Mouse (Mus musculus) midbrain, embryonic 10.5 days (tissue): Measurements from ENCODE around the gene Hpse2. TPM values are rescaled to one million over a fixed set of nuclear protein-coding genes. Genes with fewer than 3 reads are reported as not detected.
"Not testable (repeated sequence)": the region's sequence is repeated elsewhere in the genome, so short reads cannot be mapped to it uniquely, and the experiment has no call there.

ENCODE experiments used
- DNase-seq: peaks from one replicate; pipeline ENCODE4 v3.0.0-alpha.2; 2017; ENCODE audit warnings: low spot score
- H3K27ac ChIP-seq: fragments of 300-500 bp; sonication (generic); replicated peaks from 2 replicates; pipeline ENCODE4 v1.5.1; 2016; ENCODE audit warnings: mild to moderate bottlenecking
- H3K27me3 ChIP-seq: fragments of 300-500 bp; sonication (generic); 2 replicates; pipeline ENCODE4 v1.6.1; 2016; ENCODE audit warnings: low read depth, mild to moderate bottlenecking; ENCODE audit not compliant: poor library complexity, severe bottlenecking
- H3K36me3 ChIP-seq: fragments of 300-500 bp; sonication (generic); 2 replicates; pipeline ENCODE4 v1.6.1; 2016; ENCODE audit warnings: mild to moderate bottlenecking, moderate library complexity
- H3K4me1 ChIP-seq: fragments of 300-500 bp; sonication (generic); 2 replicates; pipeline ENCODE4 v1.6.1; 2016
- H3K4me3 ChIP-seq: fragments of 300-500 bp; sonication (generic); 2 replicates; pipeline ENCODE4 v1.5.1; 2016; ENCODE audit warnings: mild to moderate bottlenecking, moderate library complexity
- H3K9me3 ChIP-seq: fragments of 300-500 bp; sonication (generic); replicated peaks from 2 replicates; pipeline ENCODE4 v1.6.1; 2016; ENCODE audit warnings: mild to moderate bottlenecking
- WGBS: fragments of 180-500 bp; shearing (Covaris S2); methylation state at CpG from one replicate; pipeline ENCODE4 v1.1.7; 2016; 5-methylcytosine and 5-hydroxymethylcytosine counted together
- polyA plus RNA-seq: library from polyadenylated mRNA; unstranded; fragments of >200 nt; fragmentation: Nextera tagmentation; extraction: Ambion mirVana; gene quantifications from 2 replicates; pipeline ENCODE4 v1.2.1, GENCODE M21; 2016

The Hpse2 gene
- polyA plus RNA-seq, 1 experiment from 2014 or later, result 0.39 TPM

DNA sequence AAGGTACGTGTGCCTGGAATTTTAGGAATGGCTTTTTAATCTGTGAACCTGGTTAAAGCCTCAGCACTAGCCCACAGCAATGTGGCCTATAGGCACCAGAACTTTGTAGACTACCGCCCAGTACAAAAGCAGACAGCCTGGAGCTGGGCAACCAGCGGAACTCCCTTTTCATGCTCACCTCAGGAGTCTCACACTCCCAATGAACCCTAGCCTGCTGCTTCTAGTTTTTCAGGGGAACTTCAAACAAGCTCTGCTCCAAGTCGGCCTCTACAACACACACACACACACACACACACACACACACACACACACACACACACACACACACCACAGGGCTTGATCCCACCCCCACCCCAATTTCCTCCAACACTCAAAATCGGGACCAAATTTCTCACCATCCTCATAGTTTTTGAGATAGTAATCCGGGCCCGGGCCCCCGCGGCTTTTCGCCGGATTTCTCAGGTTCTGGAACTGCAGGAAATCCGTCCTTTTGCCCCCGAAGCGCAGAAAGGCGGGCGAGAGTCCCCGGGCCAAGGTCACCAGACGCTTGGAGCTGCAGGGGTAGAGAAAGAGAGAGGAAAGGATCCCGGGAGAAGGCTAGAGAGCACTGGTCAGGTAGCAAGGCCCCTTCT lies 3.7 kb downstream of the Hpse2 start:
- DNase-seq, result peak; percentile 56
- under 1% methylated on average over 19 of the region's 19 CpGs for WGBS
- no peaks in the 10 kb centered on the region for H3K36me3 ChIP-seq
- H3K27ac ChIP-seq, result no peak overlapping the region; the same call in 1 of the 2 replicates
- peak overlapping the region; percentile 50 for H3K4me3 ChIP-seq
- peaks cover 46% of the 10 kb centered on the region for H3K4me1 ChIP-seq
- H3K9me3 ChIP-seq, result no peaks in the 10 kb centered on the region
- H3K27me3 ChIP-seq, result peaks cover 85% of the 10 kb centered on the region

DNA sequence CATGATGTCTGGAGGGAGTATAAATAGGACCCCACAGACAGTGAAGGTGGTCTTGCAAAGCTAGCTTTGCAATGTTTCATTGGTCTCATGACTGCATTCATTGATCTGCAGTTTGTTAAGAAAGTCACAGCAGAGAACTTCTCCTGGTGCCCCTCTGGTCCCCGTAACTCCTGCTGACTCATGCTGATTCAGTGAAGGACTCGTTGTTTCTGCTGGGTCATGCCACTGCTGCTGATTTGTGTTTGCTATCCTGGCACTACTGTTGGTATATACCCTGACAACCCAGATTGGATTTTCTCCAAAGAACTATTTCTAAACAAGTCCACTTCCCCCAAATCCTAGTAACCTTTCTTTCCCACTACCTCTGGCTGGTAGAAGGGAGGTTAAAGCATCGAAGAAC lies 29.3 kb downstream of the Hpse2 start:
- no peak overlapping the region for H3K4me3 ChIP-seq
- no peak for DNase-seq
- H3K9me3 ChIP-seq, result no peaks in the 10 kb centered on the region
- no peaks in the 10 kb centered on the region for H3K36me3 ChIP-seq
- 89% methylated on average over 3 of the region's 3 CpGs for WGBS
- H3K27me3 ChIP-seq, result no peaks in the 10 kb centered on the region
- H3K4me1 ChIP-seq, result no peaks in the 10 kb centered on the region
- no peak overlapping the region for H3K27ac ChIP-seq

DNA sequence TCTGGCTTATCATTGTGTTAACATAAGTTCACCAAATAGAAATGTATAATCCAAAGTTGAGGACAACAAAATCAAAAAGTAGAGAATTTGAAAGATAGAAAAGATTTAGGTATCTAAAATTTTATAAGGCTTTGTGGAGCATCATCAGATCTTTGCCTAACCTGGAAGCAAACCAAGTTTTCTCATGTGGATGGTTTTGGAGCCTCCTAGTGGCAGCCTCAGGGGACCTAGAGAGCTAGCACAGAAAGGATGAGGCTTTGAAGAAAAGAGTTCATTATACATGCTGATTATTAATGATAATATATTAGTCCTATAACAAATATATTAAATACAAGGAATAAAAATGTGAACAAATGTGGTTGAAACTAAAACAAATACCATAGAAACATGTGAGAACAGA lies 77.0 kb downstream of the Hpse2 start:
- DNase-seq, result peak; percentile 13
- no peaks in the 10 kb centered on the region for H3K27me3 ChIP-seq

DNA sequence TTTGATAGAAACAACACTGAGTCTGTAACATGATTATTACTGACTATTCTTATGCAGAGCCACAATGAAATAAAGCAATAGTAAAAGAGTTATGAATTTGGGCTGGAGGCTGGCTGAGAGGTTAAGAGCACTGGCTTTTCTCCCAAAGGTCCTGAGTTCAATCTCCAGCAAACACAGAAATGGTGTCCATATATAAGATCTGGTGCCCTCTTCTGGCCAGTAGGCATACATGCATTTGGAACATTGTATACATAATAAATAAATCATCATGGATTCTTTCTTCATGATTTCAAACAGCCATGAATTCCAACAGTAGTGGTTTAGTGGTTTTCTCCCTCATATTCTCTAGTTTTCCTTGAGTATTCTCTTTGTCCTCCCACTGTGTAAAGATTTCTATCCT lies 81.4 kb downstream of the Hpse2 start:
- no peak overlapping the region for H3K4me3 ChIP-seq
- no peaks in the 10 kb centered on the region for H3K36me3 ChIP-seq
- H3K27me3 ChIP-seq, result no peaks in the 10 kb centered on the region
- DNase-seq, result no peak
- H3K9me3 ChIP-seq, result 0 out of 2 replicates have a peak, but pooled peaks cover 4% of the 10 kb centered on the region
- no peaks in the 10 kb centered on the region for H3K4me1 ChIP-seq
- no peak overlapping the region for H3K27ac ChIP-seq

More for the DNA sequence above, 77.0 kb downstream of the Hpse2 start:
- H3K27ac ChIP-seq, result no peak overlapping the region
- no peak overlapping the region for H3K4me3 ChIP-seq
- no peaks in the 10 kb centered on the region for H3K4me1 ChIP-seq
- 0 out of 2 replicates have a peak, but pooled peaks cover 4% of the 10 kb centered on the region for H3K9me3 ChIP-seq
- no peaks in the 10 kb centered on the region for H3K36me3 ChIP-seq

DNA sequence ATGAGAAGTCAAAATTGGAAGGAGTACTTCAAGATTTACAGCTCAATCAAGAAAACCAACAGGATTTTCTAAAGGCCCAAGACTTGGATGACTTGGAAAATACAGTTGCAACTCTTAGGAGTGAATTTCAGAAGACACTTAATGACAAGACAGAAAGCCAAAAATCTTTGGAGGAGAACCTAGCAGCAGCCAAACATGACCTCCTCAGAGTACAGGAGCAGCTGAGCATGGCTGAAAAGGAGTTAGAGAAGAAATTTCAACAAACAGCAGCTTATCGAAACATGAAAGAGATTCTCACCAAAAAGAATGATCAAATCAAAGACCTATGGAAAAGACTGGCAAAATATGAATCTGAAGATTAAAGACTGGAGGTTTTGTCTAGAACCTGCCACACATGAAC lies 106.8 kb downstream of the Hpse2 start:
- H3K36me3 ChIP-seq, H3K4me1 ChIP-seq, DNase-seq, H3K27me3 ChIP-seq, H3K4me3 ChIP-seq, H3K27ac ChIP-seq, H3K9me3 ChIP-seq: not testable (repeated sequence)
- WGBS, result 82% methylated on average over 1 of the region's 1 CpGs

DNA sequence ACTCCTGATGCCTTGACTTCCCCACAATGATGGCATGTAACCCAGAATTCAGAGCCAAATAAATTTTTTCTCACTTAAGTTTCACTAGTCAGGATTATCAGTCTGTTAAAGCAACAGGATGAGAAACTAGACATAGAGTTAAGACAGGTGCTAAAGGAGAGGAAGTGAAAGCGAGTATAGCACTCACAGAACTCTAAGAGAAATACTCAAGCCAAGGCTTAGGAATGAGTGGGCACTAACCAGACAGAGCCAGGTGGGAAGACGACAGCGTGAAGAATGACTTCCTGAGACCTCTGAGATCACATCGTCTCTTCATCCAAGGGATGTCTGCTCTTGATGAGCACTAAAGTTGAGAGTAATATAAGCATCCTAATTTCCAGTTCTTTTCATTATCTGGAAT lies 144.2 kb downstream of the Hpse2 start:
- 84% methylated on average over 4 of the region's 4 CpGs for WGBS
- Histone ChIP-seq H3K27me3 (no peaks in the 10 kb centered on the region), H3K36me3 (no peaks in the 10 kb centered on the region), H3K27ac (no peak overlapping the region), H3K4me3 (no peak overlapping the region), H3K9me3 (no peaks in the 10 kb centered on the region), H3K4me1 (no peaks in the 10 kb centered on the region)
- DNase-seq, result no peak

DNA sequence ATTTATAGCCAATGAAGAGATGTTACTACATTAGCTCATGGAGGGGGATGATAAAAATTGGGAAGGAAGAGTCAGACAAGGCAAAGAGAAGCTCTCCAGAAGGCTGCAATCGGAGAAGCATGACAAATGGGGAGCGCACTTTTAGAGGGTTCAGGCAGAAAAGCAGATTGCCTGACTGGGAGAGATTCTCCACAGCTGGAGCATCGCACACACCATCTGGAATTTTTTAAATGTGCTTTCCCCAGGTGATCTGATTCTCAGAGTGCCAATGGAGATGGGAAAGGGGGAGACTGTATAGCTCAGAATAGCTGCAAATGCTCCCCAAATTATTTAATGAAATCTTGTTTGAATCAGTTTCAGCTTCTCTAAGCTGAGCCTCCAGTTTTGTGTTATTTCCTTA lies 156.4 kb downstream of the Hpse2 start:
- H3K4me1 ChIP-seq, result no peaks in the 10 kb centered on the region
- no peaks in the 10 kb centered on the region for H3K27me3 ChIP-seq
- no peak overlapping the region for H3K4me3 ChIP-seq
- 81% methylated on average over 3 of the region's 3 CpGs for WGBS
- no peak for DNase-seq
- no peak overlapping the region for H3K27ac ChIP-seq
- H3K36me3 ChIP-seq, result no peaks in the 10 kb centered on the region
- H3K9me3 ChIP-seq, result no peaks in the 10 kb centered on the region

DNA sequence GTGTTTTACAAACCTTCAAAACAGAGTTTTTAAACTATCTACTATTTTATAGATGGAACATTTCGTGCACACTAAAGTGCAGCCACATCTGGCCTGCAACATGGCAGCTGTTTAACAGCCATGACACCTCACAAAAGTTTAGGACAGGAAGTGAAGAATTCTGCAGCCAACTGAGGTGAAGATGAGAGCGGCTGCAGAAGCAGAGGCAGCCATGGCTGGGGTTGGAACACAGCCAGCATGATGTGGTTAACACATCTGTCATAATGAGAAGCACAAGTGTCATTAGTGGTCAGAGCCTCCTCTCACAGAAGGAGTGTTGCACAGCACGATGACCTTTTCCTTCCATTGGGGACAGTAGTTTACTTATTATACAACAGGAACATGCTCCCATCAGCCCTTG lies 194.6 kb downstream of the Hpse2 start:
- H3K4me1 ChIP-seq, result no peaks in the 10 kb centered on the region
- 79% methylated on average over 3 of the region's 3 CpGs for WGBS

DNA sequence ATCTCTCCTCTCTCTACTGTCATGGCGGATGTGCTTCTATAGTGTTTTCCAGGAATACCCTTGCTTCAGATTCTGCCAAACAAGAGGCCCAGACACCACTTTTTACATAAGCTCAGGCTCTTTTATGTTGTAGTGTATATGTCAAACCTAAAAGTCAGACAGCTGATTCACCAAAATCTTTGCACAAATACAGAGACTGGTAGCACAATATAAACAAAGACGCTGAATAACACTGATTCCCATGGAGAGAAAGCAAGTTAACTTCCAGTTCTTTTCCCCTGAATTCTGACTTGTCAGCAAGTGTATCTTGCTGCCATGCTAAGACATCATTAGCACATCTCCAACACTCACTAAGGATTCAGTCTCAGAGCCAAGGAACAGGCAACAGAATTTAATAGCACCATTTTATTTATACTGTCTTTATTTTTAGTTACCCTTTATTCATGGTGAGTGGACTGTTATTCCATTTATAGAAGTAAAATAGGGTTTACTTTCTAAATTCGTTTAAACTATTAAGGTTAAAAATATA lies 212.7 kb downstream of the Hpse2 start:
- Histone ChIP-seq H3K4me1 (no peaks in the 10 kb centered on the region), H3K9me3 (no peaks in the 10 kb centered on the region), H3K27me3 (no peaks in the 10 kb centered on the region), H3K36me3 (no peaks in the 10 kb centered on the region), H3K4me3 (no peak overlapping the region), H3K27ac (no peak overlapping the region)
- WGBS, result 86% methylated on average over 3 of the region's 3 CpGs
- no peak for DNase-seq

More for the DNA sequence above, 194.6 kb downstream of the Hpse2 start:
- no peaks in the 10 kb centered on the region for H3K27me3 ChIP-seq
- H3K9me3 ChIP-seq, result no peaks in the 10 kb centered on the region
- H3K36me3 ChIP-seq, result no peaks in the 10 kb centered on the region
- H3K4me3 ChIP-seq, result no peak overlapping the region
- DNase-seq, result no peak
- no peak overlapping the region for H3K27ac ChIP-seq

DNA sequence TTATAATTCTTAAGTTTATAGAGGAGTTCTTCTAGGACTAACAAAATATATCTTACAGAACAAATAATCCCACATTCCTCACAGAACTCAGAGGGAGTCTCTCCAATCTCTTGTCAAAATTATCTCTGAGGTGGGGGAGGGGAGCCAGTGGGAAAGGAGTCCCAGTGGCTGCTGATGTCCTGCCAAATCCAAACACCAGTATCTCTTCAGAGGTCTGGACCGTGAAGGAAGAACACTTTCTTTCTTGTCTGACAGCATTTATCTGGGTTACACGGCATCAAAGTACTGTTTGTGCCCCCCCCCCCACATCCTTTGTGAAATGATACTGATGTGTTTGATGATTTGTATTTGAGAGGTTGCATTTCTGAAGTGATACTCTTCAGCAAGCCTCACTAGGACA lies 213.3 kb downstream of the Hpse2 start:
- Histone ChIP-seq H3K27me3 (no peaks in the 10 kb centered on the region), H3K27ac (no peak overlapping the region), H3K4me3 (no peak overlapping the region), H3K36me3 (no peaks in the 10 kb centered on the region), H3K9me3 (no peaks in the 10 kb centered on the region), H3K4me1 (no peaks in the 10 kb centered on the region)
- DNase-seq, result no peak
- 83% methylated on average over 2 of the region's 2 CpGs for WGBS

DNA sequence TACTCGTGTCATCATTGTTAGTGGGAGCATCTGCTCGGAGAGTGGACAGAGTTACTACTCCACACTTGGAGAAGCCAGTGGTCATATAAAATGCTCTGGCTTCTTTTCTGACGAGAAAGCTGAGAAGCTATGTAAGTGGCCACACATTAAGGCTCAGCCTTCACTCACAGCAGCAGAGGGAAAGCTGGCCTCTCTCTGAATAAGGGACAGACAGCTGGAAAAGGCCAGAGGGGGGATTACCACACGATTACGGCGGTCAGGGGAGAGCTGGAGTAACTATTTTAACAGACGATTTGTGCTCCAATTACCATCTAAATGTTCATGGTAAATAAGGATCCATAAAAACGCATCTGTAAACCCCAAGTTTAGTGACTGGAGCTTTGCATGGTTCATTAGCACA lies 232.1 kb downstream of the Hpse2 start:
- WGBS, result 72% methylated on average over 8 of the region's 8 CpGs
- Histone ChIP-seq H3K9me3 (no peaks in the 10 kb centered on the region), H3K4me3 (no peak overlapping the region), H3K36me3 (no peaks in the 10 kb centered on the region), H3K27me3 (no peaks in the 10 kb centered on the region), H3K4me1 (peaks cover 9% of the 10 kb centered on the region), H3K27ac (no peak overlapping the region)
- no peak for DNase-seq

DNA sequence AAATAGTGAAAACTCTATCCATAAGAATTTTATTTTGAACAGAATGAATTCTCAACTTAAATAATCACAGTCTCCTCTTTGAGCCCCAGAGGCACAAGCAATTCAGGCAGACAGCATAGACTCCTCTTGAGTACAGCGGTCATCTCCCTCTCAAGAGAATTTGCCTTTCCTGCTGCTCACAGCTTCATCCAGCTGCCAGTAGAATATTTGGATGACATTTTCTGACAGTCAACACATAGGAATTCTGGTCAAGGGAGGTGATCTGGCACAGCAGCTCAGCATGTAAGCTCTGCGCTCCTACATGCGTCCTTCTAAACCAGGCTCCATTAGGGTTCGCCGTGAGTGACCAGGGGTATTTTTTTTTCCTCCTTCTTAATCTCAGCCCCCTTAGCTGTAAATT lies 232.6 kb downstream of the Hpse2 start:
- Histone ChIP-seq H3K4me1 (peaks cover 9% of the 10 kb centered on the region), H3K9me3 (no peaks in the 10 kb centered on the region), H3K27me3 (no peaks in the 10 kb centered on the region), H3K36me3 (no peaks in the 10 kb centered on the region), H3K4me3 (no peak overlapping the region), H3K27ac (no peak overlapping the region)
- 86% methylated on average over 5 of the region's 5 CpGs for WGBS
- DNase-seq, result no peak

DNA sequence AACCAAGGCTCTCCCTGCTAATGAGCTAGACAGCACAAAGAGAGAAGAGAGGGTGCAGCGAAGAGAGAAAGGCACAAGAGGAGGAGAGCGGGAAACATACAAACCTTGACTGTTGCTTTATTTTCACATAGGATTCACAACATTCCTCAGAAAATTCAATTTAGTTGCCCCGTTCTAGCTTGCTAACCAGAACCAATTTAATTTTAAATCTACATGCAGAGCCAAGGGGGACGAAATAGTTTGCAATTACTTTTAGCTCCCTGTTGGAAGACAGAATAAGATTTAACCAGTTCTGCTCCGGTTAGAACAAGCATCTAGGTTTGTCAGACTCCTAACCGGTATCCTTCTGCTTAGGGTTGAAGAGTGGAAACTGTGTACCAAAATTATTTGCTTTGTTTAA lies 240.3 kb downstream of the Hpse2 start:
- H3K27ac ChIP-seq, result no peak overlapping the region
- no peaks in the 10 kb centered on the region for H3K9me3 ChIP-seq
- DNase-seq, result no peak
- no peak overlapping the region for H3K4me3 ChIP-seq
- WGBS, result 83% methylated on average over 6 of the region's 6 CpGs
- no peaks in the 10 kb centered on the region for H3K36me3 ChIP-seq
- no peaks in the 10 kb centered on the region for H3K27me3 ChIP-seq
- H3K4me1 ChIP-seq, result no peaks in the 10 kb centered on the region

DNA sequence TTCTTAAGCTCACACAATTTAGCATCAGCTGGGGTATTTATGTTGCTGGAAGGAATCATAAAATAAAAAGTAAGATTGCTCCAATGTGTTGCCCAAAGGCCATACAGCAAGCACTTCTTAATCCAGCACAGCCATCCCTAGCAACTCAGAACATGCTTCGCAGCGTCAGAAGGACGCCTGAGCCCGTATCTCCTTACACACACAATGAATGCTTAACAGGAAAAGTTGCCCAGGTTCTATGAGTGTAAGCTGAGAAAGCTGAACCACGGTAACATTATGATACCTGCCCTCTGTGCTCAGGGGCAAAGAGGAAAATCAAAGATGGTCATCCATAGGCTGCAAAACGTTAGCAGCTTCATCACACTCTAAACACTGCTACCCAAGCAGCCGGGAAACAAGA lies 241.3 kb downstream of the Hpse2 start:
- Histone ChIP-seq H3K4me1 (no peaks in the 10 kb centered on the region), H3K9me3 (no peaks in the 10 kb centered on the region), H3K27ac (no peak overlapping the region), H3K4me3 (no peak overlapping the region), H3K27me3 (no peaks in the 10 kb centered on the region), H3K36me3 (no peaks in the 10 kb centered on the region)
- no peak for DNase-seq
- WGBS, result 76% methylated on average over 7 of the region's 7 CpGs
